Mouse (Mus musculus) kidney, embryonic 14.5 days (tissue): ENCODE measurements around the gene Zfp217. TPM values are rescaled to one million over a fixed set of nuclear protein-coding genes. Genes with fewer than 3 reads are reported as not detected.
A peak's percentile ranks its signal among the peaks of the same experiment; 100 is the strongest.

Experiments used
- ATAC-seq: fragments of 200-750 bp; cut with Nextera tagmentation; 2 replicates; pipeline ENCODE4 v1.8.0; 2017; ENCODE audit warnings: moderate number of reproducible peaks, mild to moderate bottlenecking, moderate TSS enrichment, moderate library complexity; ENCODE audit not compliant: low FRiP score, low TSS enrichment
- H3K27ac ChIP-seq: fragments of 300-500 bp; sonication (generic); 2 replicates; pipeline ENCODE4 v1.5.1; 2014; ENCODE audit warnings: low read depth, mild to moderate bottlenecking, low read length, moderate library complexity, mixed read lengths
- H3K27me3 ChIP-seq: fragments of 300-500 bp; sonication (generic); 2 replicates; pipeline ENCODE4 v1.6.1; 2014; ENCODE audit warnings: mild to moderate bottlenecking, low read length; ENCODE audit not compliant: control insufficient read depth, insufficient read depth
- H3K36me3 ChIP-seq: fragments of 300-500 bp; sonication (generic); 2 replicates; pipeline ENCODE4 v1.6.1; 2014; ENCODE audit warnings: low read length, mixed read lengths; ENCODE audit not compliant: control insufficient read depth, insufficient read depth
- H3K4me1 ChIP-seq: fragments of 300-500 bp; sonication (generic); 2 replicates; pipeline ENCODE4 v1.6.1; 2014; ENCODE audit warnings: low read length, mixed read lengths; ENCODE audit not compliant: control insufficient read depth, insufficient read depth
- H3K4me2 ChIP-seq: fragments of 300-500 bp; sonication (generic); replicated peaks from 2 replicates; pipeline ENCODE4 v1.6.1; 2014; ENCODE audit warnings: low read depth, mild to moderate bottlenecking, low read length
- H3K4me3 ChIP-seq: fragments of 300-500 bp; sonication (generic); 2 replicates; pipeline ENCODE4 v1.5.1; 2014; ENCODE audit warnings: mild to moderate bottlenecking, low read length
- H3K9ac ChIP-seq: fragments of 300-500 bp; sonication (generic); 2 replicates; pipeline ENCODE4 v1.6.1; 2014; ENCODE audit warnings: low read depth, mild to moderate bottlenecking, low read length, moderate library complexity
- H3K9me3 ChIP-seq: fragments of 300-500 bp; sonication (generic); 2 replicates; pipeline ENCODE4 v1.6.1; 2016; ENCODE audit warnings: low read length; ENCODE audit not compliant: control insufficient read depth
- WGBS: fragments of 180-500 bp; shearing (Covaris S2); extraction: QIAGEN DNeasy Blood & Tissue Kit; methylation state at CpG from one replicate; pipeline ENCODE4 v1.1.7; 2014; 5-methylcytosine and 5-hydroxymethylcytosine counted together
- polyA plus RNA-seq: library from polyadenylated mRNA; unstranded; fragments of >200 nt; fragmentation: Nextera tagmentation; extraction: Ambion mirVana; gene quantifications from 2 replicates; pipeline ENCODE4 v1.2.1, GENCODE M21; 2014

Zfp217 gene
- polyA plus RNA-seq, 1 experiment from 2014 or later: 5.6 TPM

DNA sequence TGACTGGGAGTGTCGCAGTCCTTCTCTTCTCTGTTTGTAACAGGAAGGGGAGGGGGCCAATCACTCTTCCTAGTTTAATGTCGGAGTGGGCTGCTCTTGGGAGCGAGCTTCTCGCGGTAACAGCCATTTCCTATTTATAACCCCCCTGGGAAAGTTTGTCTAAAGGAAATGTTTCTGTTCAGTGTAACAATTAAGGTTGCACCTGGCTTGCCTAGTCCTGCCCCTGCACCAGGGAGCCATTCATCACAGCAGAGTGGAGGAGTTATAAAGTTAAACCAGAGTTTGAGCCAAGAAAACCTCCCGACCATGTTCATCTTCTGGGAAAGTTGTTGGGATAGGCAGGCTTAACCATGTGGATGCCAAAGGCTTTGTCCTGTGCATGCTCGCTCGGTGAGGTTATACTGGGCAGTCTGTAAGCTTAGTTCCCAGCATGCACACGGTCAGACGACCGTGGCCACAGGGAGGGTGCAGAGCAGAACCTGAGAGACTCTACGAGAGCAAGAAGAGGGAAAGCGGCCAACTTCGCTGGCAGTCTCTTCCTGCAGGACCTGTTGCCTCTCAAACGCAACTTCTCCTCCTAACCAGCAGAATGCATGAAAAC, 77.2 kb downstream of the Zfp217 start:
- peak; percentile 90 for ATAC-seq
- H3K4me1 ChIP-seq: no peaks in the 10 kb centered on the region
- WGBS: 7% methylated on average over 15 of the region's 15 CpGs
- H3K9ac ChIP-seq: peak overlapping the region; percentile 24; the same call in 1 of the 2 replicates
- H3K36me3 ChIP-seq: no peaks in the 10 kb centered on the region
- peak overlapping the region; percentile 31 for H3K4me2 ChIP-seq
- no peaks in the 10 kb centered on the region; the same call in 1 of the 2 replicates for H3K9me3 ChIP-seq
- no peak overlapping the region for H3K4me3 ChIP-seq
- no peaks in the 10 kb centered on the region for H3K27me3 ChIP-seq
- peak overlapping the region; percentile 71 for H3K27ac ChIP-seq

DNA sequence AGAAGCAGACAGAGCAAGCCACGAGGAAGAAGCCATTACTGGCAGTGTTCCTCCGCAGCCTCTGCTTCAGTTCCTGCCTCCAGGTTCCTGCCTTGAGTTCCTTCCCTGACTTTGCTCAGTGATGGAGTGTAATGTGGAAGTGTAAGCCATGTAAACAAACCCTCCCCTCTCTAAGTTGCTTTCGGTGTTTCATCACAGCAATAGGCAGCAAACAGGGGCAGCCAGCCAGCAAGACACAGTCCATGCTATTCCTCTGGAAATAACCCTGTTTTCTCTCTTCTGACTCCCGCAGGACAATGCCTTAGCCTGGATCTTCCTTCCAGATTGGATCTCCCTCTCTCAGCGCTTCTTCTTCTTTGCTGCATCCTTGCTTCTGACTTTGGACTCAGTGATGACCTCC, 77.9 kb downstream of the Zfp217 start:
- Histone ChIP-seq H3K9ac (no peak overlapping the region), H3K36me3 (no peaks in the 10 kb centered on the region), H3K9me3 (no peaks in the 10 kb centered on the region; the same call in 1 of the 2 replicates), H3K27ac (peak overlapping the region; percentile 49; the same call in 1 of the 2 replicates), H3K4me2 (no peak overlapping the region), H3K27me3 (no peaks in the 10 kb centered on the region), H3K4me3 (no peak overlapping the region), H3K4me1 (no peaks in the 10 kb centered on the region)
- ATAC-seq: no peak
- WGBS: 66% methylated on average over 5 of the region's 5 CpGs

DNA sequence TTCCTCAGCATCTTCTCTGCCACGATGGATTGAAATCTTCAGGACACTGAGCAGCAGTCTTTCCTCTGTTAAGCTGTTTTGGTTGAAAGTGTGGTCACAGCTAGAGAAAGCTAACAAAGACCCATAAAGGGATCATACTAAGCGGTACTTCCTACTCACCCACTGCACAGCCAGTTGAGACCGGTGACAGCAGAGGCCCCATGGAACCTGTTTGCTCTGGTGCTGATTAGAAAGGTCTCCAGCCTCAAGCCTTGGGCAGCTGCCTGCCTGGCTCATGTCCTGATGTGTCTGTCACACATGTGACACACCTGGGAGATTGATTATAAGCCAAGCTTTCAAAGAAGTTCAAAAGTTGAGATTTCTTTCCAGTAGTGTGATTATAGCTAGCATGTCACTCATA, 85.5 kb downstream of the Zfp217 start:
- ATAC-seq: no peak
- Histone ChIP-seq H3K9ac (no peak overlapping the region), H3K9me3 (no peaks in the 10 kb centered on the region; the same call in 1 of the 2 replicates), H3K36me3 (no peaks in the 10 kb centered on the region), H3K27me3 (no peaks in the 10 kb centered on the region), H3K4me3 (no peak overlapping the region), H3K27ac (no peak overlapping the region), H3K4me1 (no peaks in the 10 kb centered on the region), H3K4me2 (no peak overlapping the region)
- WGBS: 82% methylated on average over 3 of the region's 3 CpGs

DNA sequence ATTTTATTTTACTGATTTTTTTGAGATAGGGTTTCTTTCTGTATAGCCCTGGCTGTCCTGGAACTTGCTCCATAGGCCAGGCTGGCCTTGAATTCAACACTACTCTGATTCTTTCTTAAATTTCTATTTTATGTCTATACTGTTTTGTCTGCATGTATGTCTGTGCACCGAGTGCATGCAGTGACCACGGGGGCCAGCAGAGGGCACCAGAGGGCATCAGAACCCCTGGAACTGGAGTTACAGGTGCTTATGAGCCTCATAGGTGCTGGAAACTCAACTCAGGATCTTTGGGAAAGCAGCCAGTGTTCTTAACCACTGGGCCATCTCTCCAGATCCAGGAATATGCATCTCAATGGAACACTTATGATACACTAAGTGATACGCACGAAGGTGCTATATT, 87.8 kb downstream of the Zfp217 start:
- no peaks in the 10 kb centered on the region for H3K27me3 ChIP-seq
- no peak overlapping the region for H3K27ac ChIP-seq
- H3K9me3 ChIP-seq: no peaks in the 10 kb centered on the region
- no peak for ATAC-seq
- H3K4me3 ChIP-seq: no peak overlapping the region
- no peaks in the 10 kb centered on the region for H3K36me3 ChIP-seq
- no peak overlapping the region for H3K4me2 ChIP-seq
- no peaks in the 10 kb centered on the region for H3K4me1 ChIP-seq
- 72% methylated on average over 4 of the region's 4 CpGs for WGBS
- H3K9ac ChIP-seq: no peak overlapping the region

DNA sequence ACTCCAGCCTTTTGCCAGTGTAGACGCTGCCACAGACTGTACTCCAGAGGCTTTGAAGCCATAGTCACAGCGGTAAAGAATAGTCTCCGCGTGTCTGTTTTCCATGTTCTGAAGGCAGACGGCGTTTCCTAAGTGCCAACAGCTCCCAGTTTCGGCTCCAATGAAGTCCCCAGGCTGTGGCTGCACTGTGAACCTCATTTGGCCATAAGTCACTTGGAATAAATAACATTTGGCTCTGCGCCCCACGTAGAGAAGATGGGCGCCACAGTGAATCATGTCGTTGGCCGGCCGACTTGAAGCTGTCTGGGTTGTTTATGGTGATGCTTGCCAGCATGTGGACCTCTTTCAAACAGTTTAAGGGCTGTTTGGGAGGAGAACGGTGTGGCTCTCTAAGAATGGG, 89.1 kb downstream of the Zfp217 start:
- 57% methylated on average over 14 of the region's 14 CpGs for WGBS
- Histone ChIP-seq H3K4me3 (no peak overlapping the region), H3K36me3 (no peaks in the 10 kb centered on the region), H3K4me1 (no peaks in the 10 kb centered on the region), H3K9ac (no peak overlapping the region), H3K4me2 (no peak overlapping the region), H3K9me3 (no peaks in the 10 kb centered on the region), H3K27ac (no peak overlapping the region), H3K27me3 (no peaks in the 10 kb centered on the region)
- no peak for ATAC-seq
